Mouse (Mus musculus) megakaryocyte, embryonic 14.5 days (primary cell): Measurements from ENCODE around the gene Rbm33.

ENCODE experiments used
- FLI1 ChIP-seq: IDR thresholded peaks from 2 replicates; pipeline ENCODE4 v1.6.1; 2012; ENCODE audit warnings: low read length, inconsistent platforms, mixed read lengths
- GATA1 ChIP-seq: IDR thresholded peaks from 3 replicates; pipeline ENCODE4 v1.6.1; 2012; ENCODE audit warnings: mixed read lengths, low read length, inconsistent platforms, borderline replicate concordance

- TF ChIP-seq GATA1, result no peak
- TF ChIP-seq FLI1, result no peak
These were observed 80.4 kb downstream of the Rbm33 start for GRCm38 (mm10) chr5:28397344-28397743.
